Comparison of ENCODE assay signal across 8 mouse cellular contexts in genomic region chr11:84879772-84880464, GRCm38 (mm10). TPM values are rescaled to one million over a fixed set of nuclear protein-coding genes. Genes with fewer than 3 reads are reported as not detected.
DNase-seq lines count a peak whose midpoint lies in the region; ATAC-seq lines count a peak whose summit lies in the region.

Gene Myo19, plus strand, starts transcription at chr11:84880148.
Gene Pigw, minus strand, starts transcription at chr11:84880285.

- H3K79me2 ChIP-seq in macrophage (ENCODE audit: inconsistent target): no peaks in the 10 kb centered on the region; the same call in 1 of the 2 replicates

- peak within 1 kb of the TSS; percentile 75 for H3K4me2 ChIP-seq in hindbrain, embryonic 13.5 days

- under 1% methylated on average over 75 of the region's 81 CpGs for WGBS in hindbrain, embryonic 13.5 days
- under 1% methylated on average over 76 of the region's 81 CpGs for WGBS in macrophage (ENCODE audit: missing documents)

- peak within 1 kb of the TSS; percentile 89 for H3K27ac ChIP-seq in hindbrain, embryonic 13.5 days
- peak within 1 kb of the TSS; percentile 43 for H3K27ac ChIP-seq in macrophage

- H3K27me3 ChIP-seq in hindbrain, embryonic 13.5 days: no peaks in the 10 kb centered on the region

- H3K9me3 ChIP-seq in hindbrain, embryonic 13.5 days: no peaks in the 10 kb centered on the region

- peak within 1 kb of the TSS; percentile 90 for H3K4me3 ChIP-seq in hindbrain, embryonic 13.5 days
- H3K4me3 ChIP-seq in macrophage (ENCODE audit: inconsistent target): peak within 1 kb of the TSS; percentile 57

- H3K36me3 ChIP-seq in hindbrain, embryonic 13.5 days: peaks cover 21% of the 10 kb centered on the region
- H3K36me3 ChIP-seq in macrophage (ENCODE audit: inconsistent target): no peaks in the 10 kb centered on the region

- ATAC-seq in hindbrain, embryonic 13.5 days (ENCODE audit: low FRiP score): peak; percentile 96

- peaks cover 19% of the 10 kb centered on the region for H3K4me1 ChIP-seq in hindbrain, embryonic 13.5 days (replicated peaks)

- H3K9ac ChIP-seq in hindbrain, embryonic 13.5 days: peak within 1 kb of the TSS; percentile 80

- peak; percentile 83 for DNase-seq in R1 (ENCODE audit: low read depth, low spot score)
- DNase-seq in cerebellum, postnatal 10 days: peak; percentile 88 to 92
- peak; percentile 30 to 61 for DNase-seq in frontal cortex, postnatal 14 days (ENCODE audit: low spot score in 2 of 2)
- peak; percentile 73 to 84 for DNase-seq in left cerebral cortex, adult 18-20 months (ENCODE audit: low spot score in 2 of 2)
- peak; percentile 82 for DNase-seq in right cerebral cortex, adult 18-20 months
- DNase-seq in urinary bladder, postnatal 10 days (ENCODE audit: low spot score): peak; percentile 28

RNA-seq across cellular contexts. Expression of gene Myo19, which starts in this region (rescaled TPM):
- 5.1 and 6.7 TPM in 2 replicates for polyA plus RNA-seq in hindbrain, embryonic 13.5 days (2015; fragmentation: Nextera tagmentation; extraction: Ambion mirVana)
- 10 to 100 TPM; 11.1 to 17.1 TPM for total RNA-seq in left cerebral cortex, adult 18-20 months (2021)
- 10 to 100 TPM in 3 of 26 experiments, 1 to 10 TPM in 23; 2.3 to 11.8 (median 7.5) TPM for total RNA-seq in macrophage (2018; cell fraction: chromatin; rRNA removed)
- 1 to 10 TPM in 22 of 26 experiments, under 1 TPM in 4; 0.76 to 1.8 (median 1.4) TPM for total RNA-seq in macrophage (2018; cell fraction: cytosol; rRNA removed)
- 10 to 100 TPM in 1 of 26 experiments, 1 to 10 TPM in 25; 1.5 to 16.8 (median 3.7) TPM for total RNA-seq in macrophage (2018; cell fraction: nucleus; rRNA removed)
- polyA plus RNA-seq in macrophage (2018): 1.1 to 3.6 TPM (median 1.7 TPM) in 3 replicates

RNA-seq across cellular contexts. Expression of gene Pigw, which starts in this region (rescaled TPM):
- polyA plus RNA-seq in hindbrain, embryonic 13.5 days (2015; fragmentation: Nextera tagmentation; extraction: Ambion mirVana): 2.1 and 2.3 TPM in 2 replicates
- total RNA-seq in left cerebral cortex, adult 18-20 months (2021): 1 to 10 TPM; 5.7 to 7.0 TPM
- total RNA-seq in macrophage (2018; cell fraction: chromatin; rRNA removed): 10 to 100 TPM in 1 of 26 experiments, 1 to 10 TPM in 24, under 1 TPM in 1; 0.95 to 11.3 (median 3.7) TPM
- total RNA-seq in macrophage (2018; cell fraction: cytosol; rRNA removed): 1 to 10 TPM; 1.7 to 4.8 (median 3.1) TPM
- total RNA-seq in macrophage (2018; cell fraction: nucleus; rRNA removed): 10 to 100 TPM in 8 of 26 experiments, 1 to 10 TPM in 18; 2.6 to 17.9 (median 5.4) TPM
- polyA plus RNA-seq in macrophage (2018): 3.5 to 7.1 TPM (median 4.7 TPM) in 3 replicates

Comparison
In these comparisons a context has a peak if more than half of its experiments do, and no peak if none do; other contexts are left out.
1. Peak in every context shown above with its lines: DNase-seq, ATAC-seq, H3K4me3 ChIP-seq and H3K27ac ChIP-seq.
2. DNase-seq: peak in every context shown above with its lines; median percentile 90 in cerebellum, postnatal 10 days; 83 in R1; 82 in right cerebral cortex, adult 18-20 months; 78 in left cerebral cortex, adult 18-20 months; 46 in frontal cortex, postnatal 14 days; 28 in urinary bladder, postnatal 10 days.